Mouse (Mus musculus) cerebellum, adult 9-10 months (tissue): Measurements from ENCODE around the gene Gm49387.
A peak's percentile ranks its signal among the peaks of the same experiment; 100 is the strongest.
"Not testable (repeated sequence)": the region's sequence is repeated elsewhere in the genome, so short reads cannot be mapped to it uniquely, and the experiment has no call there.

Experiments
- DNase-seq: peaks from one replicate; pipeline ENCODE4 v3.0.0; 2022

The Gm49387 gene

DNA sequence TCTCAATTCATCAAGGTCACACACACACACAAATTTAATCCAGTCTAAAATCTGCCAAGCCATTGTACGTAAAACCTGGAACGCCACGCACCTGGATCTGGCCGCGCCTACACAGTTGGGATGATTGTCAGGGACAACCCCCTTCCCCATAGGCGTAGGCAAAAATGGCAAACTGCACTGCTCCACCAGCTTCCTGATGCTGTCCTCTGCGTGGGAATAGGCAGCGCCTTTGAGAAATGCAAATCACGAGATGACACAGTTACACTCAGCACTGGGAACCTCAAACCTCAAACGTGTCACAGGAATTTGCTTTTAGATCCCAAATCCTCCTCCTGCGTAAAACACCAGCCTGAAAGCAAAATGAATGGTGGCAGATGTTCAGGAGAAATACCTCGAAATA, 17.9 kb downstream of the Gm49387 start:
- no peak for DNase-seq

DNA sequence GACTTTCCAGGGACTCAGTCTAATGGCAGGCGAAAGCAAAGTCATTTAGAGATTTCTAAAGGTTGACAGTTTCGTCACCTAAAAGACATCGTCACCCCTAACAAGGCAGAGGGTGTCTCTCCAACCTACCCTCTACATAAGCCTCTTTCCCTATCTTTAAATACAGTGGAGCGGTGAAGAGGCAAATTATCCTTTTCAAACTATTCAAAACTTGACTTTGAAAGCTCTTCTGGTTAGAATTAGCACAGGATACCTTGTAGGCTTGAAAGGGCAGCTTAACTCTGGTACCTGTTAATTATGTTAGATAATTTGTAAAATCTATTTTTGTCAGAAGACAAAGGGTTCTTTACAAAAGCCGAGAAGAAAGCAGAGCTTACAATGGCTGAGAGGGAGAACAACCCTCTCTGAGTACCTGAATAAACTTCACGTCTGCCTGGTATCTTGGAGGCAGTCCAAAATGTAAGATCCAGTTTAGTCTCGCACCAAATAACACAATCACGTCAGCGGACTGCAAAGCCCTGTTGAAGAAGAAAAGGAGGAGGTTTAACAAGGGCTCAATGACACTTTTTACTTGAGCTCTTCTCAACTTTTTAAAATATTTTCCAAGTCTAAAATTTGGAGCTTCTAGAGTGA, 20.0 kb downstream of the Gm49387 start:
- no peak for DNase-seq

GRCm38 (mm10) chr14:31617997-31618396, 22.7 kb downstream of the Gm49387 start:
- no peak for DNase-seq

DNA sequence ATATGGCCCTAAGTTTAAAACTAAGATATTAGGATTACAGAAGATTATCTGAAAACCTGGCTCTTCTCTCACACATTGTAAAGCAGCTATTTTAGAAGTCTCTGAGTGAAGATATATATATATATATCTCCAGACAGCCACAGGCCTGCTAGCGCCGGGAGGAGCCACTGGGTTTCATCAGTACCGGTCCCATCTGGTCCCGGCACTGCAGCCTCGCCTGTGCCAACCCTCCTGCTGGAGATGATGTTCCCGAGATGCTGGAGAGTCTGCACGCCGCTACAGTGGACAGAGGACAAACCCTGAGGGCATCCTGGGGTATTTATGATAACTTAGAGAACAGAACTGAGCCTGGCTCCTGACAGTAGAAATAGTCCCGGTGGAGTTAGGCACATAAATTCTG, 23.5 kb downstream of the Gm49387 start:
- DNase-seq = no peak

DNA sequence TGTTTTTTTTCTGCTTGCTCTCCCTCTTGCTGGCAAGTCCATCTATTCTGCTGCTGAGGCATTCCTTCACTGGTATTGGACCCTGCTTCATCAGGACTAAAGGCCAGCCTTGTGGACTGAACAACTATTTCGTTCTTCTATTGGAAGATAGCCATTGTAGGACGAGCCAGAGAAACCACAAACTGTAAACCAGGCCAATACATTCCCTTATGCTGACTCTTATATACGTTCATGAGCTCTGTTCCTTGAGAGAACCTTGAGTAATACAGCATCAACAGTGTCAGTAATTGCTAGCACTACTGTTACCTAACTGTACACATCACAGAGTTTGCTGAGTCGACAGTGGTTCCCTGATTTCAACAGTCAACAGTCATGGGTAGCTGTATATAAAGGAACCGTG, 27.0 kb downstream of the Gm49387 start:
- DNase-seq = no peak

GRCm38 (mm10) chr14:31611986-31612385, 28.7 kb downstream of the Gm49387 start:
- DNase-seq = no peak

DNA sequence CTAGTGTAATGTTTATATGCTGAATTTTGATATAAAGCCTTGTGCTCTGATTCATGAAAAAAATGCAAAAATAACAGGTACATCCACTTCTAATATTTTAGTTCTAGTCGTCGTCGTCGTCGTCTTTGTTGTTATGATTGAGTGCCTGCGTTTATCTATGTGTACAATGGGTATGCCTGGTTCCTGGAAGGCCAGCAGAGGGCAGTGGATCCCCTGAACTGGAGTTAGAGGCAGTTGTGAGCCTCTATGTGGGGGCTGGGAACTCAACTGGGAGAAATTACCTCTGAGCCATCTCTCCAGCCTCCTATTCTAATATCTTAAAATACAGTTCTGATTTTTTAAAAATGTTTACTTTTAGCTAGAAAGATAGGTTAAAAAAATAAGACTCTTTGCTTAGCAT, 35.2 kb downstream of the Gm49387 start:
- DNase-seq = no peak

DNA sequence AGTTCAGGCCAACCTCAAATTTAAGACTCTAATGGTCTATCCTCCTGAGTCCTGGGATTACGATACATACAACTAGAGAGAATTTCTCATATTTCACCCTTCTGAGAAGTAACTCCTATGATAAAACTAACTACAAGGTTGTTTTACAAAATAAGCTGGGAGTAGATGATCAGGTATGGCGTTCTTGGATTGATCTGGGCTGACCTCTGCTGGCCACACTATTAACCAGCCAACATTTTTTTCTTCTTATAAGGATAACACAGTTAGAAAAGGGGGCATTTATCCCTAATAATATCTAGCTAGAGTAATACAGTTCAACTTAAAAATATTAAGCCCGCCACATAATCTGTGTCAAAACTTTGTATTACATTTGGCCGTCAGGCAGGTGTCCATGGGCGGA, 35.8 kb downstream of the Gm49387 start:
- DNase-seq = peak; percentile 20

GRCm38 (mm10) chr14:31602616-31602979, 38.1 kb downstream of the Gm49387 start:
- not testable (repeated sequence) for DNase-seq

DNA sequence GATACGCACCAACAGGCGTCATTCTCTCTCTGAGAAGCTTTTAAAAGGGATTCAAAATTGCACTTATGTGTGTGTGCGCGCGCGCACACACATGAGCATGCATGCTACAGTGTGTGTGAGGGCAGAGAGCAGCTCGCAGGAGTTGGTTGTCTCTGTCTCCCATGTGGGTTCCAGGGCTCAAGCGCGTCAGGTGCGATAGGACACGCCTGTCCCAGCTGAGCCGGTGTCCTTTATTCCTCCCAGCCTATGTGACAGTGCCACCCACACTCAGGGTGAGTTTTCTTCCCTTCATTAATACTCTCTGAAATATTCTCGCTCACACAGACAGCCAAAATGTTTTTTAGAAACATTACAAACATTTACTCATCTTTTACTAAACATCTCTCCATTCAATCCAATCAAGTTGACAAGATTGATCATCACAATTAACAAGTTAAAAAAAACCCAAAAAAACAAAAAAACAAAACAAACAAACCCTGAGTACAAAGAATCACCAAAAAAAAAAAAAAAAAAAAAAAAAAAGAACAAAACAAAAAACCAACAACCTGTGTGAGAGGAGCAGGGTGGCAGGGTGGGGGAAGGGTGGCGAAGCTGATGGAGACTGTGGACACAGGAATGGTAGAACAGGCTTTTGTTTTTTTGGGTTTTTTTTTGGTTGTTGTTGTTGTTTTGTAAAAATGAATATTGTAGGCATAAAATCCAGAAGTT, 38.6 kb downstream of the Gm49387 start:
- DNase-seq = no peak

- no peak for DNase-seq
Observed at GRCm38 (mm10) chr14:31597446-31597845, 43.2 kb downstream of the Gm49387 start.

- no peak for DNase-seq
Observed at GRCm38 (mm10) chr14:31596408-31596807, 44.3 kb downstream of the Gm49387 start.

GRCm38 (mm10) chr14:31594693-31595092, 46.0 kb downstream of the Gm49387 start:
- no peak for DNase-seq

DNA sequence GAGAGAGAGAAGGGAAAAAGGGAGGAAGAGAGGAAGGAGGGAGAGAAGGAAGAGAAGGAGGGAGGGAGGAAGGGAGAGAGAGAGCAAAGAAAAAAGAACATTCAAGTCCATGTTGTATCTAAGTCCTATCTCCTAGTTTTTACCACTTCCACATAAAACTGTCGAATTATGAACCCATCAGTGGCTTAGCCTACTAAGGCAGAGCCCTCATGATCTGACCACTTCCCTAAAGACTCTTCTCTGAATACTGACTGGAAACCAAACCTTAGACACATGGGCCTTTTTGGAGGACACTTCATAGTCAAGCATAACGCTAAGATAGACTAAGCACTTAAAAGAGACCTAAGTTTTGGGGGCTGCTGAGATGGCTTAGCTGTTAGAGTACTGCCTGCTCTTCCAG, 47.6 kb downstream of the Gm49387 start:
- no peak for DNase-seq

DNA sequence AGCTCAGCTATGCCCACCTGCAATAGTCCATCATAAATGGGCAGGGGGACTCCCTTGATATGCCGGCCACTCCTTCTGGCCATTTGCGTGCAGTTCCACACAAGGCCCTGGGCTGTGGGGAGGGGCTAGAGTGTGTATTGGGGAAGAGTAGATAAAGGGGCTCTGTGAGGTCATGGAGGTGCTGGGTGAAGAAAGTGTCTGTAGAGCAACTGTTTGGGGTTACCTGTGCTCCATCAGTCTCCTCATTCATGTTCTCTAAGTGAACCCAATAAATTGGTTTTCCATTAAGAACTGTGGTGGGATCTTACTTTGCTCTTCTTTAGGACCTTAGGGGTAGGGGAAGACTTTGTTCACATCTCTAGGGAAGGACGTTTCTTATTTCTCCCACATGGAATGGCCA, 49.4 kb downstream of the Gm49387 start, which contains the start of gene Colq:
Gene Colq (minus strand): TSS at position 101 of the 400 bp plus-strand sequence.
- no peak for DNase-seq

DNA sequence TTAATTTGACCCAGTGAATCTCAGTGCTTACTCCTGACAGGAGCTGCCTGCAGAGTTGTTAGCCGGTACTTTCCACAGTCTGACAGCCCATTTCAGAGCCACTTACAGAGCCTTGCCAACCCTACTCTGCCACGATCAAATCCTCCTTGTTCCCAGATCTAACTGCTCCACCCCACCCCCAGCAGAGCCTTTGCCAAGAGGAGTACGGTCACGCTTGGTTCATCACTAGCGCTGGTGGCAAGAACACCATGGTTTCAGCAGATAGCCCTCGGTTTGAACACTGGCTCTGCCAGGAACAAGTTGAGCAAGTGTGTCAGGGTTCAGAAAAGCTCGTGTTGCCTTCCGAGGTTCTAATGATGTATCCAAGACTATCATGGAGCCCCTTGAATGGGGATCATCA, 54.2 kb downstream of the Gm49387 start:
- DNase-seq = no peak

DNA sequence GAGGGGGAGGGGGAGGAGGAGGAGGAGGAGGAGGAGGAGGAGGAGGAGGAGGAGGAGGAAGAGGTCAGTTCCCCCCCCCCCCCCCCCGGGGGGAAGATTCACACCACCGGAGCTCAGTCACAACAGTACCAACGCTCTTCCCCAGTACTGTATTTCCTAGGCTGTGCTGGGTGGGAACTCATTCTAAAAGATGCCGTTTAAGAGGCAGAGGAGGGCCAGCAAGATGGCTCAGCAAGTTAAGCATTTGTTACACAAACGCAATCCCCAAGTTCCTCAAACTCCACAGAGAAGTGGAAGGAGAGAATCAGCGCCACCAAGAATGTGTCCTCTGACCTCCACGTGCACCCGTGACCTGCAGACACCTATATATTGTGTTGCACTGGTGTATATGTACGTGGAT, 57.6 kb downstream of the Gm49387 start:
- no peak for DNase-seq

DNA sequence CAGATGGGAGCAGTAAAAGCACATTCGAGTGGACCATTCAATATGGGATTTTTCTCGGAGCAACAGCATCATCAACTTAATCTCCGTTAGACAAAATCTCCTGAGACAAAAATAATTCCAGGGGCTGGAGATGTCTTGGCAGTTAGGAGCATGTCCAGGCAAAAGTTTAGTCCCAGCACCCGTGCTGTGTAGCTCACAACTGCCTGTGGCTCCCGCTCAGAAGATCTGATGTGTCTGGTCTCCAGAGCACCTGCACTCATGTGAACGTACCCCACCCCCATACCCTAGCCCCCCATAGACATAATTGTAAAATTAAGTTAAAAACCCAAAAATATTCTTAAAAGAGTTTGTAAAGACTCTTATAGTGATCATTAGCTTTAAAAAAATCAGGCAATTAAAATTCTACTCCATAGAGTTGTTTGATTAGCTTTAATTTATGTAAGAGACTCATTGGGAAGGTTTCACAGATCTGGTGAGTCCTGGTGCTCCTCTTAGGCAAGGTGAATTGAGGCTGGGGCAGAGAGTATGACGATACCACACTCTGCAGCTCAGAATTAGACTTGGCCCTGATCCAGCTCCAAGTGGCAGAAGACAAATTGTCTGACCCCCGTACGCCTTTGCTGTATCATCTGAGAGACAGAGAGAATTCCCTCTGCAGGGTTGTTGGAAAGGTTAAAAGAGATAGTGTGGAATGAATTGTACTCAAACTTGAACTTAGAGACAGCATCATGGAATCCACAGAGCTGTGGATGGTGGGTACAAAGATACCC, 62.5 kb downstream of the Gm49387 start:
- DNase-seq = no peak

GRCm38 (mm10) chr14:31576846-31577697, 63.6 kb downstream of the Gm49387 start:
- no peak for DNase-seq

GRCm38 (mm10) chr14:31575866-31576265, 64.8 kb downstream of the Gm49387 start:
- no peak for DNase-seq

DNA sequence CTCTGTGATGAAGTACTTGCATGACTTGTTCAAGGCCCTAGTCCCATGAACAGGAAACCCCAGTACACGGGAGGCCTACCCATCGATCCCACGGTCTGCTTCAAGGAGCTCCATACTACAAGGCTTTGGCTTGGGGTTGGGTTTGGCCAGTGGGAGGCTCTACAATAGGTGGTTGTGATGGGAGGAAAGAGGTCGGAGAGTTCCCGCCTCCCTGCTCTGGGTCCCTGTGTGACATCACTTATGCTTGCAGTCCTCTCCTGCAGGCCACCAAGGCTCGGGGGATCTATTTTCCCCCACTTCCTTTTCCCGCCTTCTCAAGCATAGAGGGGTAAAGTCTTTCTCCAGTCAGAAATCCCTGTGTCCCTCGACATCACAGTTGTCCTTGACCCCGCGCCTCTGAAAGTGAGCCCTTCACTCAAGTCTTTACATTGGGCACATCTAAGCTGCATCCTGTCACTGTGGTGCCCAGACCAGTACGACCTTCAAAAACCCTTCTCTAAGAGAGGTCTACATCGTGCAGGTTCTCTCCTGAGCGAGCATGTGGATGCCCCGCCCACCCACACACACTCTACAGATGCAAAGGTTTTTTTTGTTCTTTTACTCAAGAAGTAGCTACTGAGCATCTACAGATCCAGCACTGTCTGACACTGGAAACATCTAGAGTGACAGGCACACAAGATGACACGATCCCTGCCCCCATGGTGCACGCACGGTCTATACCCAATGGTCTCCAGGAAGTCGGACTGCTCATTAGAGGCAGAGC, 65.6 kb downstream of the Gm49387 start:
- no peak for DNase-seq

GRCm38 (mm10) chr14:31572561-31573175, 68.0 kb downstream of the Gm49387 start:
- DNase-seq = peak; percentile 13
